Mouse (Mus musculus) lung, adult 2 months (tissue): ENCODE measurements at regions not wholly inside any gene's neighbourhood (a gene's known extent, or its start where the extent isn't known, plus 50 kb on each side); places are given as distances from the start of the nearest gene placed in this dataset.

Source experiments
- CTCF ChIP-seq: fragments of 200-500 bp; IDR thresholded peaks from 2 replicates; pipeline ENCODE4 v1.5.1; 2011; ENCODE audit warnings: mild to moderate bottlenecking, low read length, control low read depth; ENCODE audit not compliant: insufficient read depth
- POLR2A ChIP-seq: fragments of 200-500 bp; IDR thresholded peaks from 2 replicates; pipeline ENCODE4 v1.6.1; 2011; ENCODE audit warnings: low read depth, mild to moderate bottlenecking, control low read depth, low read length, borderline replicate concordance; ENCODE audit errors: extremely low read depth

DNA sequence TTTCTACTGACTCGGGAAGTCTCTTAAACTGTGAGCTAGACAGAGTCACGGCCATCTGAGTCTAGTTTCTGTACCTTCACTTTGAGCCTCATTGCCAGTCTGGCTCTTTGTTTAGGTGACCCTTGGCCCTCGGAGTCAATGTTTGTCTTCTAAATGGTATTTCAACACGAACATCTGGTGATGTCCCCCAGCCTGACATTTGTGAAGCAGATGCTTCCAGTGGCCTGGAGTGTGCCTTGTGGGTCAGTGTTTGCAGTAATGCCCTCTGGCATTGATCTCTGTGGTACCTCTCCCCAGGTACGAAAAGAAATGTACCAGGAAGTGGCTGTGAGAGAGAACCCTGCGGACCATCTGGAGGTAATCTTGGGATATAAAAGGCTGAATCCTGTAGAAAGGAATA is 155.7 kb upstream of the Bmp4 start:
- TF ChIP-seq CTCF, result no peak
- TF ChIP-seq POLR2A, result no peak
